Mouse (Mus musculus) neural tube, embryonic 12.5 days (tissue): ENCODE measurements around the gene Ppp1cc. TPM values are rescaled to one million over a fixed set of nuclear protein-coding genes. Genes with fewer than 3 reads are reported as not detected.
A peak's percentile ranks its signal among the peaks of the same experiment; 100 is the strongest.

Experiments
- ATAC-seq: fragments of 200-750 bp; cut with Nextera tagmentation; 2 replicates; pipeline ENCODE4 v1.8.0; 2017; ENCODE audit warnings: low read depth, mild to moderate bottlenecking, moderate TSS enrichment, moderate library complexity; ENCODE audit not compliant: low FRiP score
- H3K27ac ChIP-seq: fragments of 300-500 bp; sonication (generic); 2 replicates; pipeline ENCODE4 v1.5.1; 2016
- H3K27me3 ChIP-seq: fragments of 300-500 bp; sonication (generic); replicated peaks from 2 replicates; pipeline ENCODE4 v1.6.1; 2016; ENCODE audit warnings: mild to moderate bottlenecking
- H3K36me3 ChIP-seq: fragments of 300-500 bp; sonication (generic); 2 replicates; pipeline ENCODE4 v1.6.1; 2016; ENCODE audit warnings: mild to moderate bottlenecking
- H3K4me1 ChIP-seq: fragments of 300-500 bp; sonication (generic); 2 replicates; pipeline ENCODE4 v1.6.1; 2016
- H3K4me2 ChIP-seq: fragments of 300-500 bp; sonication (generic); replicated peaks from 2 replicates; pipeline ENCODE4 v1.6.1; 2016; ENCODE audit warnings: mild to moderate bottlenecking
- H3K4me3 ChIP-seq: fragments of 300-500 bp; sonication (generic); 2 replicates; pipeline ENCODE4 v1.5.1; 2016
- H3K9ac ChIP-seq: fragments of 300-500 bp; sonication (generic); 2 replicates; pipeline ENCODE4 v1.6.1; 2016; ENCODE audit warnings: mild to moderate bottlenecking
- H3K9me3 ChIP-seq: fragments of 300-500 bp; sonication (generic); 2 replicates; pipeline ENCODE4 v1.6.1; 2016; ENCODE audit warnings: mild to moderate bottlenecking
- WGBS: fragments of 180-500 bp; shearing (Covaris S2); methylation state at CpG from one replicate; pipeline ENCODE4 v1.1.7; 2016; 5-methylcytosine and 5-hydroxymethylcytosine counted together
- polyA plus RNA-seq: library from polyadenylated mRNA; unstranded; fragments of >200 nt; fragmentation: Nextera tagmentation; extraction: Ambion mirVana; gene quantifications from 2 replicates; pipeline ENCODE4 v1.2.1, GENCODE M21; 2016

The Ppp1cc gene
- polyA plus RNA-seq, 1 experiment from 2014 or later = 306 TPM

DNA sequence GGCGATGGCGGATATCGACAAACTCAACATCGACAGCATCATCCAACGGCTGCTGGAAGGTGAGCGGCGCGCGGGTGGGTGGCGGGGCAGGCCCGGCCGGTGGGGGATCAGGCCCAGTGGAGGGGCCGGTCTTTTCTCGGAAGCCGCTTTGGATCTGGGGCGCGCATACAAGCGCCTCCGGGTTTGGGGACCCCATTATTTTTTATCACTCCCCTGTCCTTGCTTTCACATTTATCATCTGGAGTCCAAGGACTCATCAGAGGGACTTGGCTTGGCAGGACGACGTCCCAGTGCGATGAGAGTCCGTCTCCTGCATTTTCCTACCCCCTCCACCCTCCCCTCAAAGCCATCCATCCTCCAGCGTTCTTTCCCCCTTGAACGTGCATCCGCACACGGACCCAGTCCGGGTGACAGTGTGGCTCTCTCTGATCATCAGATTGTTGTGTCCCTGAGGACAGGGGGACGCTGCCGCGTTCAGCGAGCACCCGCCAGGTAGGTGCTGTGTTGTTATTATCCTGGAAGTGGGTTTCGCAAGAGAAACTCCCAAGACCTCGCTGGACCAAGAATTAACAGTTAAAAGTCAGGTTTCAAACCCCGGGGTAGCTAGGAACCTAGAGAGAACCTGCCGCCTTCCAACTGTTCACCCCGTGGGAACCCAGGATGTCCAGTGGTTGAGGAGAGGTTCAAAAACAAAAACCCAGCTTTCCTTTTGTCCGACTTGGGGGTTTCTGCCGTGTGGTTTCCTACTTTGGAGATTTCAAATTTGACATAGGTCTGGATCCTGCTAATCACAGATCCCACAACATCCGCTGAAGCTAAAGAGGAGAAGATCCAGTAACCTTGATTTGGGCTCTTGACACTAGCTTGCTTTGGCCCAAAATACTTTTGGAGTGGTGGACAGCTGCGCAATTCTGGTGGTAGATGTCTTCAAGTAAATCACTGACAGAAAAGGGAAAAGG, 758 bp downstream of the Ppp1cc start:
- WGBS = 3% methylated on average over 42 of the region's 42 CpGs
- Histone ChIP-seq H3K4me2 (peak overlapping the region; percentile 85), H3K4me1 (peaks cover 54% of the 10 kb centered on the region), H3K9ac (peak overlapping the region; percentile 97), H3K27me3 (no peaks in the 10 kb centered on the region), H3K9me3 (no peaks in the 10 kb centered on the region), H3K4me3 (peak overlapping the region; percentile 93), H3K36me3 (peaks cover 24% of the 10 kb centered on the region; the same call in 1 of the 2 replicates), H3K27ac (peak overlapping the region; percentile 46)
- ATAC-seq = peak; percentile 36

DNA sequence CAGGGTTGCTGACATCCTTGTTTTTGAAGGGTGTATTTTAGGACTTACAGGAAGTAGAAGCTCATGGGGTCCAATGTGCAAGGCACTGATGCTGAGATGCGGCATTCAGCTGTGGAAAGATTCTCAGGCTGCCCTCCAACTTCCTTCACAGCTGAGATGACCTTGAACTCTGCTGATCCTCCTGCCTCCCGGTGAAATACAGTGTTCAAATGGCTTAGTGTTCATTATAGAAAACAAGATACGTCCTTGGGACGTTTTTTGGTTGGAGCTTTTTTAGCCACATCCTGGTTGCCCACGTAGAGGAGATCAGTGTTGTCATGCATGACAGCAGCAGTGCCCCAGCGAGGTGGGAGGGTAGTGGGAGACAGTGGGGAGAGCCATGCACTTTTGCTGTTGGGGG, 5.1 kb downstream of the Ppp1cc start:
- 70% methylated on average over 6 of the region's 6 CpGs for WGBS
- Histone ChIP-seq H3K27ac (no peak overlapping the region), H3K4me1 (peaks cover 79% of the 10 kb centered on the region), H3K4me2 (peak overlapping the region; percentile 85), H3K9ac (no peak overlapping the region), H3K9me3 (no peaks in the 10 kb centered on the region), H3K36me3 (peaks cover 46% of the 10 kb centered on the region), H3K4me3 (no peak overlapping the region), H3K27me3 (no peaks in the 10 kb centered on the region)
- no peak for ATAC-seq

DNA sequence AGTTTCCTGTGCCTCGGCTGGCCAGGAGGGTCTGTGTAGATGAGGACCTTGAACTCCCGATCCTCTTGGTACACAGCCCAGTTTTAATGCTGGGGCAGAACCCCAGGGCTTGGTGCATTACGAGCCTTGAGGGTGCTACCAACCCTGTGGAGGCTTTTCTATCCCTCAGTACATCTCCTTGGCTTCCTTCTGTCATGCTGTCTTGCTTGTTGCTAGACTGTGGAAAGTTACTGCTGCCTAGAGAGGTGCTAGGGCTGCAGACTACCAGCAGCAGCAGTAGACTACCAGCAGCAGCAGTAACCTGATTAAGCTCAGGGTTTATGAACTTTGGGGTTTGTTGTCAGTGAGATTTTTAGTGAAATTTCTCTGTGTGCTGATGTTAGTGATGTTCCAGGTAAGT, 5.9 kb downstream of the Ppp1cc start:
- H3K4me3 ChIP-seq = no peak overlapping the region
- H3K4me2 ChIP-seq = 0 out of 2 replicates have a peak overlapping the region, but pooled peaks have one; percentile 2
- H3K9ac ChIP-seq = no peak overlapping the region
- no peak for ATAC-seq
- H3K9me3 ChIP-seq = no peaks in the 10 kb centered on the region
- no peak overlapping the region for H3K27ac ChIP-seq
- H3K27me3 ChIP-seq = no peaks in the 10 kb centered on the region
- H3K36me3 ChIP-seq = peaks cover 53% of the 10 kb centered on the region
- H3K4me1 ChIP-seq = peaks cover 79% of the 10 kb centered on the region
- WGBS = 80% methylated on average over 3 of the region's 3 CpGs

DNA sequence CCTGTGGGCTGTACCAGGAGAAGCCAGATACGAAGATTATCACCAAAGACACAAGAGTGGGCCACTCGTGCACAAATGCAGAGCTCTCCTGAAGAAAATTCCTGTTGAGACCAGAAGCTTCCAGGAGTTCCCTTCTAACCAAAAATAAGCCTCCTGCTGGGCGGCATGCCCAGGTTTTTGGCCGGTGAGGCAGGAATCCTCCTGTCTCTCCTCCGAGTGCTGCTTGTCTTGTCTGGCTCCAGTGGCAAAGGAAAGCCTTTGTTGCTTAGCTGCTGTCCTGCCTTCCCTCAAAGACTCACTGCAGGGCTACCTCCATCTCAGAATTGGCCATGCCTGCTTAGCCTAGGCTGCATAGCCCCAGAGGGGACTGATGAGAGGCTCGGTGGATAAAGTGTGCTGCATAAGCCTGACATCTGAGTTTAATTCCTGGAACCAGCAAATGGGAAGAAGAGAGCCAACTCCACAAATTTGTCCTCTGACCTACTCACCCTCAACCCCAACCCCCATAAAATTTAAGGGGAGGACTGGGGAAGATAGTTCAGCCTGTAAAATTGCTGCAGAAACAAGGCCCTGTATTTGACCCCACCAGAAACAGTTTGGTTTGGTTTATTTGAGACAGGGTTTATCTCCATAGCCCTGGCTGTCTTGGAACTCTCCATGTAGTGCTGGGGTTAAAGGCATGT, 7.3 kb downstream of the Ppp1cc start:
- Histone ChIP-seq H3K4me1 (peaks cover 69% of the 10 kb centered on the region), H3K4me2 (0 out of 2 replicates have a peak overlapping the region, but pooled peaks have one; percentile 9), H3K9me3 (no peaks in the 10 kb centered on the region), H3K4me3 (no peak overlapping the region), H3K27me3 (no peaks in the 10 kb centered on the region), H3K27ac (no peak overlapping the region), H3K9ac (no peak overlapping the region), H3K36me3 (peaks cover 67% of the 10 kb centered on the region)
- WGBS = 70% methylated on average over 6 of the region's 6 CpGs
- no peak for ATAC-seq

DNA sequence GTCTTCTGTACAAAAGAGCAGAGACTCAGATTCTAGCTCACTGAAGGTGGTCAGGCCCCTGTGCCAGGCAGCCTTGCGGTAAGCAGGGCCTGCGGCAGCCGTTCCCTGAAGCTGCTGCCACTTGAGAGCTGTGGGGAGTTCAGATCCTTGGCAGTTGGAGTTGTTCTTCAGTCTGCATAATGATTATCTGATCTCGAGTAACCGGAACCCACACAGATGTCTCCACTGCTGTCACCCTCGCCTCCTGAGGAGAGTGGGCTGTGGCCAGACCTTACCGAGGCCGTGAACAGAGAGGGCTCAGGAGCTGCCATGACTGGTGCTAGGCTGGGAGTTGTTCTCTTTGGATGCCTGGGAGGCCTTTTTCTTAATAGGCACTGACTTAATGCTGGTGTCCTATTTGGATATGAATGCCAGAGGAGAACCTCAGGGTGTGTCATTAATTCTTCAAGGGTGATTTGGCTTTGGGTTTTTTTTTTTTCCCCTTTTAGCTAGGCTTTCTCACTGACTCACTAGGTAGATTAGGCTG, 8.6 kb downstream of the Ppp1cc start:
- no peaks in the 10 kb centered on the region for H3K27me3 ChIP-seq
- no peak overlapping the region for H3K9ac ChIP-seq
- ATAC-seq = no peak
- 61% methylated on average over 8 of the region's 8 CpGs for WGBS
- peaks cover 72% of the 10 kb centered on the region for H3K36me3 ChIP-seq
- peak overlapping the region; percentile 21; the same call in 1 of the 2 replicates for H3K4me2 ChIP-seq
- peaks cover 56% of the 10 kb centered on the region for H3K4me1 ChIP-seq
- H3K9me3 ChIP-seq = no peaks in the 10 kb centered on the region
- no peak overlapping the region for H3K4me3 ChIP-seq
- H3K27ac ChIP-seq = no peak overlapping the region; the same call in 1 of the 2 replicates

DNA sequence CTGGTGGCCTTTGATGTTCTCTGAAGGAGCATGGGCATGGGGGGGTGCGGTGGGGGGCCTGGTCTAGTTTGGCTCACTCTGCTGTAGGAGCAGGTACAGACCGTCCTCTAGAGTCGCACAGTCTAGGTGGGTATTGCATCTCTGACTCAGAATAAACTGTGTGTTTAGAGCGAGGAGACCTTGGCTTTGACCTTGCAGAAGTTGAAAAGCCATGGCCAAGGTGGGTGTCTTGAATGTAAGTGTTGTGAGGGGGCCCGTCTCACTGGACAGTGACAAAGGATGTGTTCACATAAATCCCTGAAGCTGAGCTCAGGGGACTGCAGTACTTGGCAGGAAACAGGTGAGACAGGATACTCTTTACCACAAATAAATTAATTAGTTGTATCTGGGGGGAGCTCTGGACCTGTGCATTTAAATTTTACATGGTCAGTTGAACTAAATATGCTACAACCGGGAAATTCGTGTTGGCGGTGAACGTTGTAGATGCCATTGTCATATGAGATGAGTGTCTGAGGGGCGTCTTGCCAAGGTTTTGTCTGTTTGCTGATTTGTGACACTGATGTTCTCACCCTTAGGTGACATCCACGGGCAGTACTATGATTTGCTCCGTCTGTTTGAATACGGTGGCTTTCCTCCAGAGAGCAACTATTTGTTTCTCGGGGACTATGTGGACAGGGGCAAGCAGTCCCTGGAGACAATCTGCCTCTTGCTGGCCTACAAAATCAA, 10.4 kb downstream of the Ppp1cc start:
- no peak overlapping the region for H3K9ac ChIP-seq
- no peaks in the 10 kb centered on the region for H3K9me3 ChIP-seq
- H3K36me3 ChIP-seq = peaks cover 76% of the 10 kb centered on the region
- no peak overlapping the region for H3K4me2 ChIP-seq
- no peaks in the 10 kb centered on the region for H3K27me3 ChIP-seq
- WGBS = 92% methylated on average over 14 of the region's 14 CpGs
- ATAC-seq = no peak
- no peak overlapping the region for H3K4me3 ChIP-seq
- H3K27ac ChIP-seq = no peak overlapping the region
- H3K4me1 ChIP-seq = peaks cover 38% of the 10 kb centered on the region

DNA sequence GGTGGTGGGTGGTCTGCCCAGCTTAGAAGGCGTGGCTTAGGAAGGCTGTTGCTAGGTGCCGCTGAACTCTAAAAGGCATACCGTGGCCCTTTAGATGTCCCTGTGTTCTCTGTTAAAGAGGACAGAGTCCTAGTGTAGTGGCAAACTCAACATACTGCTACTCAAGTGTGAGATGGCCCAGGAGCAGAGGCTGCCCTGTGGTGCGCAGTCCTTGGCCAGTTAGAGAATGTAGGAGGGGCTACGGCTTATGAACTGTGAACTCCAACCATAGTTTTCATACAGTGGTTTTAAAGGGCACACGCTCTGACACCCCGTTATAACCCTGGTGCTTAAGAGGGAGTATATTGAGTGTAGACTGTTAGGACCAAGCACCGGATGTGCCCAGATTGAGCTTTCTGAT, 13.0 kb downstream of the Ppp1cc start:
- Histone ChIP-seq H3K4me3 (no peak overlapping the region), H3K9ac (no peak overlapping the region), H3K4me1 (peaks cover 13% of the 10 kb centered on the region), H3K4me2 (no peak overlapping the region), H3K27me3 (no peaks in the 10 kb centered on the region), H3K36me3 (peaks cover 73% of the 10 kb centered on the region), H3K27ac (no peak overlapping the region), H3K9me3 (no peaks in the 10 kb centered on the region)
- ATAC-seq = no peak
- 93% methylated on average over 8 of the region's 8 CpGs for WGBS

DNA sequence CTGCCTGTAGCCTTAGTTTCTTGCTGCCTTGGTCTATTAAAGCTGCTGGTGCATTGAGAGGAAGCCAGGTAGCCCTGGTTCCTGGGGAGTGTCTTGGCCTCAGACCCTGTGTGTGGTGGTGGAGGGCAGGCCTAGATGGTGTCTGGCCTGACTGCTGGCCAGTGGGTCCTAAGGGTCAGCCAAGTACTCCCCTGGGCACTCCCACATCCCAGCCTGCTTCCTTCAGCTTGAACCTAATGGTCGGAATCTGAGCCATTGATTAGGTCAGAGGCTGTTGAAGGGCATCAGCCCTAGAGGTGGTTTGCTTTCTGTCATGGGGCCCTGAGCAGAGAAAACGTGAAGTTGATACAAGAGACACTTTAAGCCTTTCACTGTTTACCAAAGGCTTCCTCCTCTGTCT, 17.3 kb downstream of the Ppp1cc start:
- no peaks in the 10 kb centered on the region for H3K27me3 ChIP-seq
- H3K9ac ChIP-seq = no peak overlapping the region
- no peaks in the 10 kb centered on the region for H3K9me3 ChIP-seq
- H3K4me1 ChIP-seq = no peaks in the 10 kb centered on the region
- H3K27ac ChIP-seq = no peak overlapping the region
- H3K4me2 ChIP-seq = no peak overlapping the region
- H3K36me3 ChIP-seq = peaks cover 54% of the 10 kb centered on the region
- no peak for ATAC-seq
- H3K4me3 ChIP-seq = no peak overlapping the region
- WGBS = 73% methylated on average over 2 of the region's 2 CpGs

DNA sequence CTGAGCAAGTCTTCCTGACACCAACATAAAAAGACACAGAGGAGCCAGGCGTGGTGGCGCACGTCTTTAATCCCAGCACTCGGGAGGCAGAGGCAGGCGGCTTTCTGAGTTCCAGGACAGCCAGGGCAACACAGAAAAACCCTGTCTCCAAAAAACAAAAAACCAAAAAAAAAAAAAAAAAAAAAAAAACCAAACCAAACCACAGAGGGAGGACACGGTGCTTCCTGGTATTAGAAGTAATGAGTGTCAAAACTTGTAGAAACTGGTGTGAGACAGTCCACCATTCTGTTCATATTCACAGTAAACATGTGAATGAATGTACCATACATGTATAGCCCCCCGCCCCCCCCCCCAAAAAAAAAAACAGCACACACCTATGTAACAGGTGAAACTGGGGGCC, 17.9 kb downstream of the Ppp1cc start:
- no peak overlapping the region for H3K4me2 ChIP-seq
- H3K9ac ChIP-seq = no peak overlapping the region
- WGBS = 91% methylated on average over 7 of the region's 7 CpGs
- no peak overlapping the region for H3K27ac ChIP-seq
- H3K4me1 ChIP-seq = no peaks in the 10 kb centered on the region
- H3K27me3 ChIP-seq = no peaks in the 10 kb centered on the region
- no peaks in the 10 kb centered on the region for H3K9me3 ChIP-seq
- no peak for ATAC-seq
- H3K4me3 ChIP-seq = no peak overlapping the region
- peaks cover 49% of the 10 kb centered on the region for H3K36me3 ChIP-seq

DNA sequence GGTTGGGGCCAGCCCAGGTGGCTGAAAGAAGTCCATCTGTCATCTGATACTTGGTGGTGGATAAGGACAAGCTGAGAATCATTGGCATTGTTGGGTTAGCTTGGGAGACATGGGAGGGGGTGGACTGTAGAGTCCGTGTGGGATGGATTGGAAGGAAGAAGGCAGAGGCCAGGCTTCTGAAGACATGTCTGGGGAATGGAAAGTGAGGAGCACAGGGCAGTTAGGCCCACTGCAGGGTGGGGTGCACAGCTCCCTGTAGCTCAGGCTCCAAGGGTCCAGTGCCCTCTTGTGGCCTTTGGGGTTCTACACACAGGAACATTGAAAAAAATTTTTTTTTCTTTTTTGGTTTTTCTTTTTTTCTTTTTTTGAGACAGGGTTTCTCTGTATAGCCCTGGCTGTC, 18.3 kb downstream of the Ppp1cc start:
- Histone ChIP-seq H3K27me3 (no peaks in the 10 kb centered on the region), H3K4me3 (no peak overlapping the region), H3K4me2 (no peak overlapping the region), H3K27ac (no peak overlapping the region), H3K9me3 (no peaks in the 10 kb centered on the region), H3K36me3 (peaks cover 44% of the 10 kb centered on the region), H3K9ac (no peak overlapping the region), H3K4me1 (no peaks in the 10 kb centered on the region)
- ATAC-seq = no peak
- 33% methylated on average over 1 of the region's 1 CpGs for WGBS

DNA sequence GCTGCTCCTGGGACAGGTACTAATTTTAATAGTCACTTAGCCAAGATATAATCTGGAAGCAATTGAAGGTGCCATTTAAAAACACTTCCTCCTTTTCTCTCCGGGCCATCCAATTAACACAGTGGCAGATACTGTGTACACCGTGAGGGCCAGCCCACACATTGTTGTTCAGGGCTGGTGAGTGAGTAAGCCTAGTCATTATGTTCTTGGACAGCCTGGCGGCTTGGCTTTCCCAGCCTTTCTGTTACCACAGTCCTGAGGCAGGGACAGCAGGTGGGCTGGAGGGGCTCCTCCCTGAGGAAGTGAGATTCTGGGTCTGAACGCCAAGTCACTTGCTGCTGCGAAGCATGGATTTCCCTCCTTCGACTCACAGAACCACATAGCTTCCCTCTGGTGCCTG, 21.6 kb downstream of the Ppp1cc start:
- Histone ChIP-seq H3K36me3 (peaks cover 21% of the 10 kb centered on the region), H3K27me3 (no peaks in the 10 kb centered on the region)
- no peak for ATAC-seq

More for the DNA sequence above, 21.6 kb downstream of the Ppp1cc start:
- H3K9me3 ChIP-seq = no peaks in the 10 kb centered on the region
- H3K27ac ChIP-seq = no peak overlapping the region
- H3K9ac ChIP-seq = no peak overlapping the region
- H3K4me3 ChIP-seq = no peak overlapping the region
- no peaks in the 10 kb centered on the region for H3K4me1 ChIP-seq
- WGBS = 52% methylated on average over 6 of the region's 6 CpGs
- H3K4me2 ChIP-seq = no peak overlapping the region
